In the genomic region with DNA sequence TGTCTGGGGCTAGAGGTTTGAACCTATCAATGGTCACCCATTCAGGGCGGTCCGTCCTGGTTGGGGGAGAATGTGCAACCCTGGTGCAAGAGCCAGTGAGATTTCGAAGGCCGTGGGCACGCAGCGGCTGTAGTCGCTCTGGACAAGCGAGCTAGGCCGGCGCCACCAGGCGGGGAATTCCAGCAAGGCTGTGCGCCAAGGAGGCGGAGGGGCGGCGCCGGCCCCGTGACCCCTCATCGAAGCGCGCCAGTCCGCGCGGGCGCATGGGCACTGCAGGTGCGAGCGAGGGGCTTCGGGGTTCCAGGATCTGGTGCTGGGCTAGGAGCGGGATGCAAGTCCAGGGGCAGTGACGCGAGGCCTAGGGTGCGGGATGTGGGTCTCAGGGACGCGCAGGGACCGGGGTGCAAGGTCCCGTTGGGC, we compare ENCODE assay signal across 8 mouse cellular contexts. TPM values are rescaled to one million over a fixed set of nuclear protein-coding genes. Genes with fewer than 3 reads are reported as not detected.
DNase-seq lines count a peak whose midpoint lies in the region; ATAC-seq lines count a peak whose summit lies in the region.

No protein-coding gene starts in this region.

- H3K27me3 ChIP-seq in hindbrain, embryonic 16.5 days (replicated peaks; ENCODE audit: control insufficient read depth, insufficient read depth, low read length): peaks cover 47% of the 10 kb centered on the region
- H3K27me3 ChIP-seq in megakaryocyte, embryonic 14.5 days (replicated peaks): peaks cover 31% of the 10 kb centered on the region

- H3K9me3 ChIP-seq in hindbrain, embryonic 16.5 days (ENCODE audit: control insufficient read depth, low read length): no peaks in the 10 kb centered on the region
- no peaks in the 10 kb centered on the region for H3K9me3 ChIP-seq in megakaryocyte, embryonic 14.5 days

- peak; percentile 73 for DNase-seq in R1 (ENCODE audit: low read depth, low spot score)
- peak; percentile 40 for DNase-seq in cerebellum, adult 9-11 months
- DNase-seq in frontal cortex, postnatal 14 days (ENCODE audit: low spot score in 2 of 2): peak; percentile 17 to 26
- peak; percentile 41 to 42 for DNase-seq in left cerebral cortex, postnatal 14 days (ENCODE audit: low spot score in 2 of 2)
- peak; percentile 61 for DNase-seq in right cerebral cortex, postnatal 14 days
- peak; percentile 73 to 84 for DNase-seq in urinary bladder, postnatal 4 days (ENCODE audit: low spot score in 2 of 2)

- WGBS in hindbrain, embryonic 16.5 days: under 1% methylated on average over 35 of the region's 35 CpGs

- H3K4me3 ChIP-seq in hindbrain, embryonic 16.5 days (ENCODE audit: low read length): peak overlapping the region; percentile 62
- H3K4me3 ChIP-seq in megakaryocyte, embryonic 14.5 days (replicated peaks): peak overlapping the region; percentile 96

- H3K4me2 ChIP-seq in hindbrain, embryonic 16.5 days (ENCODE audit: low read length): peak overlapping the region; percentile 96

- H3K27ac ChIP-seq in hindbrain, embryonic 16.5 days (ENCODE audit: low read depth, low read length): peak overlapping the region; percentile 67

- peak; percentile 79 for ATAC-seq in hindbrain, embryonic 16.5 days

- peak overlapping the region; percentile 72 for H3K9ac ChIP-seq in hindbrain, embryonic 16.5 days (ENCODE audit: low read depth, low read length)

- H3K36me3 ChIP-seq in hindbrain, embryonic 16.5 days (ENCODE audit: control insufficient read depth, insufficient read depth, low read length): no peaks in the 10 kb centered on the region
- H3K36me3 ChIP-seq in megakaryocyte, embryonic 14.5 days (replicated peaks; ENCODE audit: low read length): peaks cover under 1% of the 10 kb centered on the region

- peaks cover 21% of the 10 kb centered on the region for H3K4me1 ChIP-seq in hindbrain, embryonic 16.5 days (ENCODE audit: control insufficient read depth, insufficient read depth, low read depth, low read length)
- H3K4me1 ChIP-seq in megakaryocyte, embryonic 14.5 days: peaks cover 60% of the 10 kb centered on the region

- intact Hi-C loops in left cerebral cortex, postnatal 14 days (cut with DNase I): no loop called here

RNA-seq across cellular contexts. Expression of a gene that starts 3.0 kb away (rescaled TPM):
- polyA plus RNA-seq in hindbrain, embryonic 16.5 days (2015; fragmentation: Nextera tagmentation; extraction: Ambion mirVana): 1.0 and 1.1 TPM in 2 replicates
- total RNA-seq in left cerebral cortex, postnatal 14 days (2021): 1 to 10 TPM; 2.8 TPM
- 1.2 TPM in 1 of 2 replicates, not detected in the other for polyA plus RNA-seq in megakaryocyte, embryonic 14.5 days (2012; ENCODE audit: insufficient read depth, low replicate concordance)

RNA-seq across cellular contexts. Expression of a gene that starts 34.5 kb away (rescaled TPM):
- 7.5 and 8.0 TPM in 2 replicates for polyA plus RNA-seq in hindbrain, embryonic 16.5 days (2015; fragmentation: Nextera tagmentation; extraction: Ambion mirVana)
- 1 to 10 TPM; 3.5 to 5.4 TPM for total RNA-seq in left cerebral cortex, postnatal 14 days (2021)
- 1.5 and 2.0 TPM in 2 replicates for polyA plus RNA-seq in megakaryocyte, embryonic 14.5 days (2012; ENCODE audit: insufficient read depth, low replicate concordance)

RNA-seq across cellular contexts. Expression of a gene that starts 34.5 kb away (rescaled TPM):
- 3.6 and 5.2 TPM in 2 replicates for polyA plus RNA-seq in hindbrain, embryonic 16.5 days (2015; fragmentation: Nextera tagmentation; extraction: Ambion mirVana)
- 1 to 10 TPM; 3.5 to 4.3 TPM for total RNA-seq in left cerebral cortex, postnatal 14 days (2021)
- 3.4 TPM in 1 of 2 replicates, not detected in the other for polyA plus RNA-seq in megakaryocyte, embryonic 14.5 days (2012; ENCODE audit: insufficient read depth, low replicate concordance)

Comparison
In these comparisons a context has a peak if more than half of its experiments do, and no peak if none do; other contexts are left out.
1. Peak in every context shown above with its lines: DNase-seq, ATAC-seq, H3K4me3 ChIP-seq and H3K27ac ChIP-seq.
2. DNase-seq: peak in every context shown above with its lines; median percentile 78 in urinary bladder, postnatal 4 days; 73 in R1; 61 in right cerebral cortex, postnatal 14 days; 42 in left cerebral cortex, postnatal 14 days; 40 in cerebellum, adult 9-11 months; 22 in frontal cortex, postnatal 14 days.